Mouse (Mus musculus) bone marrow, adult 2 months (tissue): ENCODE data around the gene Hnrnpa3.

Source experiments
- CTCF ChIP-seq: fragments of 200-500 bp; IDR thresholded peaks from 2 replicates; pipeline ENCODE4 v1.5.1; 2011; ENCODE audit warnings: low read length, control low read depth; ENCODE audit not compliant: control insufficient read depth, insufficient read depth
- POLR2A ChIP-seq: fragments of 200-500 bp; IDR thresholded peaks from 2 replicates; pipeline ENCODE4 v1.6.1; 2011; ENCODE audit warnings: low read depth, mild to moderate bottlenecking, control low read depth, low read length, borderline replicate concordance; ENCODE audit not compliant: control insufficient read depth

DNA sequence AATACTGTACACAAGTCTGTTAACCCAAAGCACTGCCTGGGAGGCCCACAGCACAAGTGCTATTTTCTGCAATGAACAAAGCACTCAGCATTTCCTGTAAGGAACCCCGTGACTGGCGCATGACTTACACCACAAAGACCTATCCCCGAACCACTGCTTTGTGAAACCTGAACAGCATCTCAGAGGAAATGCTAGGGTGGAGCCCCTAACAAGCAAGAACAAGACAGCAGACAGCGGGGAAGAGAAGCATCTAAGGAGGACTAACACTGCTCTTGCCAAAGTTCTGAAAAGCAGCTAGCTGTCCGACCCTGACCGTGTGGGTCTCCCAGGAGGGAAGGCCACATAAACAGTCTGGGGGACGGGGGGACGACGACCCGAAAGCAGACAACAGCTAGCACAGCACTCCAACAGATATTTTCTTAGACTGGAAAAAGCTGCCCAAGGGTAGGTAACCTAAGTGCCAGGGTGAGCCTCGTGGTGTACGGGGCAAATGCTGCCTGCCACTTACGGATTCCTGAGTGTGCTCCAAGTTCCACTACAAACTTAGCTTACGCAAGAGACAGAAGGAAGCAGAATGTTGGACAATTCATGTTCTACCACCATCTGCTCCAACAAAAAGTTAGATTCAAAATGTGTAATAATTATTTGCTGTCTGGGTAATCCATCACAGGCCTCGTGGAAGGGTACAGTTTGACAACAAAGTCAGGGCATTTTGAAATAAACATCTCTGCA lies 24.1 kb downstream of the Hnrnpa3 start:
- TF ChIP-seq POLR2A (no peak), CTCF (no peak)
